Mouse (Mus musculus): Measurements from ENCODE around the gene Actr6. TPM values are rescaled to one million over a fixed set of nuclear protein-coding genes. Genes with fewer than 3 reads are reported as not detected.
"Not testable (repeated sequence)": the region's sequence is repeated elsewhere in the genome, so short reads cannot be mapped to it uniquely, and the experiment has no call there.

Gene Actr6
- polyA plus RNA-seq, 1 experiment from 2014 or later, result 55.6 TPM

DNA sequence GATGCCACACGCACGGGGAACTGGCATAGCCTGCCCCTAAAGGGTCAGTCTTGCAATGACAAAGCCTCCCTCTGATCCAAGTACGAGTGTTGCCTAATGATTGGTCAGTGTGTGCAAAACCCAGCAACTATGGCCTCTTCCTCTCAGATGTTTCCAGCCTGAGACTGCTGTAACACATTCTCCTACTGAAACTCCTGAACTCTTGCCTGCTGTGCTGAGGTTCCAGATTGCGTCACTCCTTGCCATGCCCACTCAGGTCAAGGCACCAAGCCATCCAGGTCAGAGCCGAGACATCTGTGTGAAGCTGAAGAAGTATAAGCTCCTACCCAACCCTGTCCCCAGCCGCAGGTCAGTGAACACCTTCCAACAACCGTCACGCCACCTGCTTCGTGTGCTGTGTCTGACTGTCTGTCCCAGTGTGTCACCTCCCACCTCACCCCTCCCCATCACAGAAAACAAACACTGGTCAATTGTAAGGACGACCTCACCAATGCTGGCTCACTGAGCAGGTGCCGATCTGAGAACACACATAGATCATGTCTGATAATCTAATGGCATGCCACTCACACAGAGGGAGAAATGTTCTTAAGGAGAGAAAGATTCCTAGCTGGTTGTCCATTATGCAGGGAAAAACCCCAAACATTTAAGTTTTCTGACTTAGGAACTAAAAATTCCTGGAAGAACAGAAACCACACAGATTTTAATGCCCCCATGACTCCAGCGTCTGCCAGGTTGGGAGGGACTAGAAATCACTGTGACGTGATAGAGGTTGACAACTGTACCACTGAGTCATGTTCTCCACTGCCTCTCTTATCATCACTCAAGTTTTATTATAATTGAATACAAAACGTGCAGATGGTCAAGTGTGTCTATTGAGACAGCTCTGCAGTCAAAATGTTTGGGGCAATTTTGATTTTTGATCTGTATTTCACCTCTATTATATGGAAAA lies 9.6 kb downstream of the Actr6 start:
- Histone ChIP-seq H3K27ac (no peak overlapping the region), H3K9me3 (no peaks in the 10 kb centered on the region), H3K4me1 (no peaks in the 10 kb centered on the region), H3K9ac (no peak overlapping the region), H3K27me3 (replicated peaks) (no peaks in the 10 kb centered on the region), H3K36me3 (replicated peaks) (peaks cover 26% of the 10 kb centered on the region), H3K4me3 (no peak overlapping the region), H3K4me2 (no peak overlapping the region)
- 91% methylated on average over 14 of the region's 14 CpGs for WGBS
- ATAC-seq (replicated peaks), result no peak

DNA sequence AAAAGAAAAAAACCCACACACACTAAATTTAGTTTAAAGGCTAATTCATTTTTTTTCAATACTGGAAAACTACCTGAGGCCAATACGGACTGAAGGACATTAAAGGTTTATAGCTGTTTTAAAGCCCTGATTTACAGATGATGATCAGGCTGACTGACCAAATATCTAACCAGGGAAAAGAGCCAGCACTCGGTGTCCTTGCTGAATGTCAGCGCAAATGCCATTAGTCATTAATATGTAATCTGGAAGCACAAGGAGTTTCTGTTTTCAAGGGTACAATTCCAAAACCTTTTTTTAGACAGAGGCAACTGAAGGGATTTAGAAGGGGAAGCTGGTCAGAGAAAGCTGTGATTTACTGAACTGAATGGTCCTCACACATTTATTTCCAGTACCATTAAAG lies 11.3 kb downstream of the Actr6 start:
- Histone ChIP-seq H3K27ac (no peak overlapping the region), H3K4me1 (no peaks in the 10 kb centered on the region), H3K4me3 (no peak overlapping the region), H3K9ac (no peak overlapping the region), H3K36me3 (replicated peaks) (peaks cover 23% of the 10 kb centered on the region), H3K27me3 (replicated peaks) (no peaks in the 10 kb centered on the region), H3K9me3 (no peaks in the 10 kb centered on the region), H3K4me2 (no peak overlapping the region)
- 96% methylated on average over 3 of the region's 3 CpGs for WGBS
- ATAC-seq (replicated peaks), result no peak

DNA sequence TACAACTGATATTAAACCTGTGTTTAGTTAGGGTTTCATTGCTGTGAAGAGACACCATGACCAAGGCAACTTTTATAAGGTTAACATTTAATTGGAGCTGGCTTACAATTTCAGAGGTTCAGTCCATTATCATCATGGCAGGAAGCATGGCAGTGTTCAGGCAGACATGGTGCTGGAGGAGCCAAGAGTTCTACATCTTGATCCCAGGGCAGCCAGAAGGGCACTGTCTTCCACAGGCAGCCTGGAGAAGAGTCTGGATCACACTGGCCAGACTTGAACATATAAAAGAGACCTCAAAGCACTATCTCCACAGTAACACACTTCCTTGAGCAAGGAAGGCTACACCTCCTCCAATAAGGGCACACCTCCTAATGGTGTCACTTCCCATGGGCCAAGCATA lies 11.8 kb downstream of the Actr6 start:
- Histone ChIP-seq H3K4me1 (no peaks in the 10 kb centered on the region), H3K27ac (no peak overlapping the region), H3K4me2 (no peak overlapping the region), H3K9me3 (no peaks in the 10 kb centered on the region), H3K36me3 (replicated peaks) (peaks cover 24% of the 10 kb centered on the region), H3K9ac (no peak overlapping the region), H3K4me3 (no peak overlapping the region), H3K27me3 (replicated peaks) (no peaks in the 10 kb centered on the region)
- no peak for ATAC-seq (replicated peaks)

DNA sequence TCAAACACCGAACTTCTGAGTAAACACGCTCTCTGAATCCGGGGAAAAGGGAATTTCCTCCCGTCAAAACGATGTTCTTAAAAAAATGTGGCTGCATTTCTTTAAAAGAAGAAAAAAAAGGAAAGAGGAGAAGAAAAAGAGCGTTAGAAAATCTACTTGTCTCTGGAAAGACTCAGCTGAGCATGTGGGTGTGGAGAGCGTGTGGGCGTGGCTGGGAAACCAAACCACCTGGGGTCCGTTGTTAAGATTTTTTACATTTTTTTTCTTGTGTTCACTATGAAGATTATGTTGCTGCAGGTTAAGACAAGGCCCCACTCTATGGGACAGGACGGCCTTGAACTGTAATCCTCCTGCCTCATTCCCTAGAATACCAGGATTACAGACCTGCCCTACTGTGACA lies 17.2 kb downstream of the Actr6 start:
- H3K9me3 ChIP-seq, result no peaks in the 10 kb centered on the region
- H3K4me3 ChIP-seq, result no peak overlapping the region
- WGBS, result 90% methylated on average over 10 of the region's 10 CpGs
- no peak overlapping the region for H3K9ac ChIP-seq
- H3K27me3 ChIP-seq (replicated peaks), result no peaks in the 10 kb centered on the region
- no peak for ATAC-seq (replicated peaks)
- no peaks in the 10 kb centered on the region for H3K4me1 ChIP-seq
- no peak overlapping the region for H3K4me2 ChIP-seq
- no peak overlapping the region for H3K27ac ChIP-seq
- H3K36me3 ChIP-seq (replicated peaks), result peaks cover 20% of the 10 kb centered on the region

DNA sequence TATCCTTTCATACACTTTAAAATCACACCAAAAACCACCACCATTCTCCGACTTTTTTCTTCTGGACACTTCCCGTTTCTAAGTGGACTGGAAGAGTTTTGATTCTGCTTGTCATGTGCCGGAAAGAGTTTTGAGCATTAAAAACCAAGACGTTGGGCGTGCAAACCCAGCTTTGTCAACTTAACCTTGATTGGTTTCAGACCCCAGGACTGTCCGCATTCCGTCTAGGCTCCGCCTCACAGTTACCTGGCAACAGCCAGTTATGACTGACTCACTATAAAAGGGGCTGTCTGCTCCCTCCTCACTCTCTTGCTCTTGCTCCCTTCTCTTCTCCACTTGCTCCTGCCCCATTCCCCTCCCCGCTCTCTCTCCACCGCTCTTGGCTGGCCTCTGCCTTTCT lies 23.4 kb downstream of the Actr6 start:
- 37% methylated on average over 10 of the region's 10 CpGs for WGBS
- Histone ChIP-seq H3K9ac (no peak overlapping the region), H3K4me3 (no peak overlapping the region), H3K27me3 (replicated peaks) (no peaks in the 10 kb centered on the region), H3K4me1 (no peaks in the 10 kb centered on the region), H3K36me3 (replicated peaks) (no peaks in the 10 kb centered on the region; the same call in 1 of the 2 replicates), H3K9me3 (no peaks in the 10 kb centered on the region), H3K27ac (no peak overlapping the region), H3K4me2 (no peak overlapping the region)
- peak; percentile 24; the same call in 1 of the 2 replicates for ATAC-seq (replicated peaks)

DNA sequence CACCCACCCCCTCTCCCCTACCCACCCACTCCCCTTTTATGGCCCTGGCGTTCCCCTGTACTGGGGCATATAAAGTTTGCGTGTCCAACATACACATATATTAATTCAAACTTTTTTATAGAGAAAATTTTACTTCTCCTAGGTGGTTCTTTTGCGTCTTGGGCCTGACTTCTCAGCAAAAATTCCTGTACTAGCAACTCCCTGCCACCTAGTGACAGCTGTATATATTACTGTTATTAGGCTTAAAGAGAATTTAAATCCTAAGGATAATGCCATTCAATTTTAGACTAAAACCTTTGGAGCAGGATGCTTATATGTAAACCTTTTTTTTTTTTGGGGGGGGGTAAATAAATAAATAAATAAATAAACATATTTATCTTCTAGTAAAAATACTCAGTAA lies 24.7 kb downstream of the Actr6 start:
- no peaks in the 10 kb centered on the region for H3K4me1 ChIP-seq
- H3K27ac ChIP-seq, result no peak overlapping the region
- no peak for ATAC-seq (replicated peaks)
- H3K4me3 ChIP-seq, result no peak overlapping the region
- no peaks in the 10 kb centered on the region for H3K27me3 ChIP-seq (replicated peaks)
- H3K4me2 ChIP-seq, result no peak overlapping the region
- no peaks in the 10 kb centered on the region for H3K9me3 ChIP-seq
- no peaks in the 10 kb centered on the region; the same call in 1 of the 2 replicates for H3K36me3 ChIP-seq (replicated peaks)
- WGBS, result 83% methylated on average over 3 of the region's 3 CpGs
- H3K9ac ChIP-seq, result no peak overlapping the region

DNA sequence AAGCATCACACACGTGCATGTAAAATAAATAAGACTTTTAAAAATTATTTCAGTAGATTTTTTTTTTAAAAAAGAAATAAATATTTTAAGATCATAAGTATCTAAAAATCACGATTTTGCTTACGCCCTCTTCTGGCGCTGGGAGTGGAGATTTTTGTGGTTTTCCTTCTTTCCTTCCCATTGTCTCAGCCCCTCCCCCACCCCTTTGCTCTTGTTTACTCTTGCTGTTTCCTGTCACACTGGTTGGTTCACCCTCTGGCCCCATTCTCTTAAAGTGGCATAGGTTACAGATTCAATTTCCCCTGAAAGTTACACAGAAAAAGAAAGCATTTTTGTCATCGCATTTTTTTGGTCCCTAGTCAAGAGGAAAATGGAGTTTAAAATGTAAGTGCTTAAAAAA lies 29.1 kb downstream of the Actr6 start:
- H3K27me3 ChIP-seq (replicated peaks), result no peaks in the 10 kb centered on the region
- H3K27ac ChIP-seq, result no peak overlapping the region
- no peak overlapping the region for H3K4me2 ChIP-seq
- H3K36me3 ChIP-seq (replicated peaks), result no peaks in the 10 kb centered on the region
- H3K9ac ChIP-seq, result no peak overlapping the region
- WGBS, result 53% methylated on average over 5 of the region's 5 CpGs
- no peaks in the 10 kb centered on the region for H3K9me3 ChIP-seq
- no peak overlapping the region for H3K4me3 ChIP-seq
- no peaks in the 10 kb centered on the region for H3K4me1 ChIP-seq
- no peak for ATAC-seq (replicated peaks)

DNA sequence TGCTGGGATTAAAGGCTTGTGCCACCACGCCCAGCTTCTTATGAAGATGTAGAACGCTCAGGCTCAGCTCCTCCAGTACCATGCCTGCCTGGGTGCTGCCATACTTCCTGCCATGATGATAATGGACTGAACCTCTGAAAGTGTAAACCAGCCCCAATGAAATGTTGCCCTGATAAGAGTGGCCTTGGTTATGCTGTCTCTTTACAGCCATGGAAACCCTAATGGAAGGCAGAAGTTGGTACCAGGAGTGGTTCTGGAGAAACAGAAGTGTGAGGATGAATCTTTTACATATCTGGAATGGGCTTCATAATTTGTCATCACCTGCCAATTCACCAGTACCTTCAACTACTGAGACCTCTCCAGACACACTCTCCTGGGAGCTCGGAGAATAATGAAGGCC lies 34.1 kb downstream of the Actr6 start:
- no peaks in the 10 kb centered on the region for H3K36me3 ChIP-seq (replicated peaks)
- ATAC-seq (replicated peaks), result no peak
- H3K9ac ChIP-seq, result no peak overlapping the region
- no peaks in the 10 kb centered on the region for H3K27me3 ChIP-seq (replicated peaks)
- WGBS, result 95% methylated on average over 3 of the region's 3 CpGs
- H3K4me1 ChIP-seq, result no peaks in the 10 kb centered on the region
- H3K4me2 ChIP-seq, result no peak overlapping the region
- no peaks in the 10 kb centered on the region for H3K9me3 ChIP-seq
- H3K27ac ChIP-seq, result no peak overlapping the region
- no peak overlapping the region for H3K4me3 ChIP-seq

DNA sequence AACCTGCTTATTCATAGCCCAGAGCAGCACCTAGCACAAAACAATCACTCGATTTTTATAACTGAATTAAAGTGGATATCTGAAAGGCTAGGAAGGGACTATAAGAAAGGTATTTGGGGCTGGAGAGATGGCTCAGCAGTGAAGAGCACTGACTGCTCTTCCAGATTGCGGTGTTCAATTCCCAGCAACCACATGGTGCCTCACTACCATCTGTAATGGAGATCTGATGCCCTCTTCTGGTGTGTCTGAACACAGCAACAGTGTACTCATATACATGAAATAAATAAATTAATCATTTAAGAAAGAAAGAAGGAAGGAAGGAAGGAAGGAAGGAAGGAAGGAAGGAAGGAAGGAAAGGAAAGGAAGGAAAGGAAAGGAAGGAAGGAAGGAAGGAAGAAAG lies 35.8 kb downstream of the Actr6 start:
- not testable (repeated sequence) for ATAC-seq (replicated peaks); H3K27ac ChIP-seq; H3K4me2 ChIP-seq; H3K4me1 ChIP-seq; H3K9me3 ChIP-seq; H3K9ac ChIP-seq; H3K27me3 ChIP-seq (replicated peaks); H3K36me3 ChIP-seq (replicated peaks); H3K4me3 ChIP-seq
- WGBS, result 79% methylated on average over 2 of the region's 2 CpGs

DNA sequence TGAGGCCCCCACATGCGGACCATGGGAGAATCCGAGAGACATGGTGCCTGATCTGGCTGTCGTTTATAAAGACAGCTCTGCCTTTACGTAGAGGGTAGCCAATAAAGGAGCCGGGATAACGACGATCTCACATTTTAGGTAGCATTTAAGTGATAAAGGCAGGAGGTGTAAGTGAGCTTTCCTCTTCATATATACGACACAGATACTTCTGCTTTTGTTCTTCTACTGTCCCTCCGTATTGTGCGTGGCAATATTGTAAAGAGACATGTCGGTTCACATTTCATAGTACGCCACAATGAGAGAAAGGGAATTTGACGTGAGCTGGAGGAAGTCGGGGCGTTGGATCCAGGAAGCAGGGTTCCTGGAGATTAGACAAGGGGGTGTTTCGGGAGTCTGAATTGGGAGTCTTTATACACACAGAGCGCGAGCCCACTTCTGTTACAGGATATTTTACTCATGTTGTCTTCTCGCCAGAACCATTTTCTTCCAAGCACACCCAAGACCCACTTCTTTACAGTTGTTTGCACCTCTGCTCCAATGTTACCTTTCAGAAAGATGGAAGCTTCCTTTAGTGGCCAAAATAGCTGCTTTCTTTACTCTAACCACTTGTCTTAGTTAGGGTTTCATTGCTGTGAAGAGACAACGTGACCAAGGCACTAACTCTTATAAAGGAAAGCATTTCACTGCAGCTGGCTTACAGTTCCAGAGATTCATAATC lies 36.7 kb downstream of the Actr6 start:
- no peak for ATAC-seq (replicated peaks)
- H3K4me1 ChIP-seq, result no peaks in the 10 kb centered on the region
- H3K9ac ChIP-seq, result no peak overlapping the region
- no peaks in the 10 kb centered on the region for H3K36me3 ChIP-seq (replicated peaks)
- H3K4me2 ChIP-seq, result no peak overlapping the region
- 78% methylated on average over 20 of the region's 20 CpGs for WGBS
- no peak overlapping the region for H3K4me3 ChIP-seq
- no peaks in the 10 kb centered on the region for H3K27me3 ChIP-seq (replicated peaks)
- H3K9me3 ChIP-seq, result no peaks in the 10 kb centered on the region
- no peak overlapping the region for H3K27ac ChIP-seq

DNA sequence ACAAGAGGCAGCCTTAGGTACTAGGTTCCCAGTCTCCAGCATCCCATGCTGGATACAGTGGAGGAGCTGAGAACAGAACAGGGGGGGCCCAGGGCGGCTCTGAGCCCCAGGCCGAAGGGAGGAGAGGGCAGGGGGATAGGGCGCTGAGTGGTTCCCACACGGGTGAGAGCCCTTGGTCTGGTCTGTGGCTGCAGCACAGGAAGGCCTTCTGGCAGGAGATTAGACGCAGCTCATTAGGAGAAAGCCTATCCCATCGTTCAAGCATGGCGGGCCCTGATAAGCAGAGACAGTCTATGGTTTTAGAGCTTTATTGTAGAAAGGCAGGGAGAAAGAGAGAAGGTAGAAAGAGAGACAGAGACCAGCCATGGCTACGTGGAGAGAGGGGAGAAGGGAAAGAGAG lies 42.1 kb downstream of the Actr6 start:
- H3K4me1 ChIP-seq, result peaks cover 12% of the 10 kb centered on the region
- ATAC-seq (replicated peaks), result no peak

DNA sequence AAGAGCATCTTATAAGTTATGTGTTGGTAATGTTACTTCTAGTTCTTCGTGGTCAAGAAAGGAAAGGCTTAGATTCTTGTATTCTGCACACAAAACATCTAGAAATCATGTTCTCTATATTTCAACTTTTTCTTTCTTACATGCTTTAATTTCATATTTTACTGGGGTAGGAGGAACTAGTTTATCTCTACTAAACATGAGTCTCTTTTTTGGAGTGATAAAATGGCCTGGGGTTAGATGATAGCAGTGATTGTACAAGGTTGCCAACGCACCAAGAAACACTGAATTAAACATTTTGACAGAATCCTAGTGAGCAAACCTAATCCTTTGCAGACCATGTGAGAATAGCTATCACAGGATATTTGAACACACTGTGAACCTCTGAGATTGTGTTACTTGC lies 44.6 kb downstream of the Actr6 start:
- Histone ChIP-seq H3K4me2 (peak overlapping the region; percentile 55; the same call in 1 of the 2 replicates), H3K27ac (no peak overlapping the region), H3K27me3 (replicated peaks) (no peaks in the 10 kb centered on the region), H3K36me3 (replicated peaks) (no peaks in the 10 kb centered on the region), H3K4me3 (no peak overlapping the region), H3K9me3 (no peaks in the 10 kb centered on the region), H3K4me1 (peaks cover 22% of the 10 kb centered on the region), H3K9ac (no peak overlapping the region)
- WGBS, result 71% methylated on average over 2 of the region's 2 CpGs
- ATAC-seq (replicated peaks), result no peak

More for the DNA sequence above, 42.1 kb downstream of the Actr6 start:
- H3K4me2 ChIP-seq, result no peak overlapping the region
- no peak overlapping the region for H3K9ac ChIP-seq
- H3K4me3 ChIP-seq, result no peak overlapping the region
- H3K36me3 ChIP-seq (replicated peaks), result no peaks in the 10 kb centered on the region
- no peak overlapping the region for H3K27ac ChIP-seq
- H3K9me3 ChIP-seq, result no peaks in the 10 kb centered on the region
- WGBS, result 61% methylated on average over 8 of the region's 8 CpGs
- no peaks in the 10 kb centered on the region for H3K27me3 ChIP-seq (replicated peaks)
